Mouse (Mus musculus) heart, postnatal 0 days (tissue): Measurements from ENCODE around the gene Zfp697. TPM values are rescaled to one million over a fixed set of nuclear protein-coding genes. Genes with fewer than 3 reads are reported as not detected.
"Not testable (repeated sequence)": the region's sequence is repeated elsewhere in the genome, so short reads cannot be mapped to it uniquely, and the experiment has no call there.

Experiments
- ATAC-seq: fragments of 200-750 bp; cut with Nextera tagmentation; 2 replicates; pipeline ENCODE4 v1.8.0; 2017; ENCODE audit warnings: low read depth, moderate number of reproducible peaks, moderate library complexity; ENCODE audit not compliant: insufficient read depth
- DNase-seq: peaks from one replicate; pipeline ENCODE4 v3.0.0-alpha.2; 2016; ENCODE audit warnings: low spot score
- H3K27ac ChIP-seq: fragments of 300-500 bp; sonication (generic); 2 replicates; pipeline ENCODE4 v1.5.1; 2014; ENCODE audit warnings: low read depth, mild to moderate bottlenecking
- H3K27me3 ChIP-seq: fragments of 300-500 bp; sonication (generic); 2 replicates; pipeline ENCODE4 v1.6.1; 2014; ENCODE audit warnings: low read length, mixed read lengths; ENCODE audit not compliant: control insufficient read depth, insufficient read depth
- H3K36me3 ChIP-seq: fragments of 300-500 bp; sonication (generic); replicated peaks from 2 replicates; pipeline ENCODE4 v1.6.1; 2014; ENCODE audit warnings: low read length, mixed read lengths; ENCODE audit not compliant: control insufficient read depth, insufficient read depth
- H3K4me1 ChIP-seq: fragments of 300-500 bp; sonication (generic); 2 replicates; pipeline ENCODE4 v1.6.1; 2014; ENCODE audit warnings: antibody characterized with exemption; ENCODE audit not compliant: control insufficient read depth, insufficient read depth
- H3K4me2 ChIP-seq: fragments of 300-500 bp; sonication (generic); 2 replicates; pipeline ENCODE4 v1.6.1; 2014; ENCODE audit warnings: low read depth, mild to moderate bottlenecking, low read length, moderate library complexity
- H3K4me3 ChIP-seq: fragments of 300-500 bp; sonication (generic); 2 replicates; pipeline ENCODE4 v1.5.1; 2014; ENCODE audit warnings: low read depth, low read length
- H3K9ac ChIP-seq: fragments of 300-500 bp; sonication (generic); replicated peaks from 2 replicates; pipeline ENCODE4 v1.6.1; 2014; ENCODE audit warnings: low read depth, low read length, mixed read lengths
- H3K9me3 ChIP-seq: fragments of 300-500 bp; sonication (generic); replicated peaks from 2 replicates; pipeline ENCODE4 v1.6.1; 2016; ENCODE audit warnings: low read length; ENCODE audit not compliant: control insufficient read depth
- CTCF ChIP-seq: IDR thresholded peaks from 2 replicates; pipeline ENCODE4 v1.5.1; 2016; ENCODE audit warnings: antibody characterized with exemption, control low read depth, low read depth
- EP300 ChIP-seq: IDR thresholded peaks from 2 replicates; pipeline ENCODE4 v1.6.1; 2016; ENCODE audit warnings: antibody characterized with exemption, low read depth
- WGBS: fragments of 180-500 bp; shearing (Covaris S2); extraction: QIAGEN DNeasy Blood & Tissue Kit; methylation state at CpG from one replicate; pipeline ENCODE4 v1.1.7; 2014; 5-methylcytosine and 5-hydroxymethylcytosine counted together
- polyA plus RNA-seq: library from polyadenylated mRNA; unstranded; fragments of >200 nt; fragmentation: Nextera tagmentation; extraction: Ambion mirVana; gene quantifications from 2 replicates; pipeline ENCODE4 v1.2.1, GENCODE M21; 2015
- total RNA-seq: library from RNA; depleted of rRNA; stranded (reverse); fragments of >200 nt; gene quantifications from 2 replicates; pipeline ENCODE4 v1.2.3, GENCODE M21; 2014; ENCODE audit warnings: low replicate concordance

Zfp697 gene
- total and polyA plus RNA-seq, 2 experiments from 2014 or later, result 9.4 to 20.8 TPM

- peak; percentile 70 for DNase-seq
- 2% methylated on average over 95 of the region's 110 CpGs for WGBS
- no peak overlapping the region; the same call in 1 of the 2 replicates for H3K27ac ChIP-seq
Observed at GRCm38 (mm10) chr3:98427600-98428448, 45.6 kb downstream of the Zfp697 start.

GRCm38 (mm10) chr3:98428449-98428775, 46.2 kb downstream of the Zfp697 start:
- Histone ChIP-seq H3K9me3 (no peaks in the 10 kb centered on the region), H3K27me3 (no peaks in the 10 kb centered on the region), H3K4me2 (peak overlapping the region; percentile 89), H3K4me3 (peak overlapping the region; percentile 61), H3K4me1 (peaks cover 13% of the 10 kb centered on the region), H3K9ac (peak overlapping the region; percentile 27; the same call in 1 of the 2 replicates), H3K36me3 (0 out of 2 replicates have a peak, but pooled peaks cover 9% of the 10 kb centered on the region), H3K27ac (no peak overlapping the region)
- WGBS, result 31% methylated on average over 17 of the region's 17 CpGs
- no peak for TF ChIP-seq CTCF
- TF ChIP-seq EP300, result no peak
- no peak for ATAC-seq
- no peak for DNase-seq

More at GRCm38 (mm10) chr3:98427600-98428448, 45.6 kb downstream of the Zfp697 start:
- H3K4me2 ChIP-seq, result peak overlapping the region; percentile 89
- H3K4me3 ChIP-seq, result peak overlapping the region; percentile 61
- H3K9ac ChIP-seq, result peak overlapping the region; percentile 27
- no peaks in the 10 kb centered on the region for H3K27me3 ChIP-seq
- peak; percentile 96 for ATAC-seq
- TF ChIP-seq CTCF, result no peak
- TF ChIP-seq EP300, result no peak
- H3K9me3 ChIP-seq, result no peaks in the 10 kb centered on the region
- H3K36me3 ChIP-seq, result 0 out of 2 replicates have a peak, but pooled peaks cover 9% of the 10 kb centered on the region
- peaks cover 13% of the 10 kb centered on the region for H3K4me1 ChIP-seq

GRCm38 (mm10) chr3:98428928-98429525, 46.8 kb downstream of the Zfp697 start:
- no peak for TF ChIP-seq EP300
- no peak for TF ChIP-seq CTCF
- Histone ChIP-seq H3K4me3 (peak overlapping the region; percentile 61; the same call in 1 of the 2 replicates), H3K27ac (no peak overlapping the region), H3K4me2 (no peak overlapping the region; the same call in 1 of the 2 replicates), H3K9me3 (no peaks in the 10 kb centered on the region), H3K9ac (no peak overlapping the region), H3K27me3 (no peaks in the 10 kb centered on the region), H3K36me3 (0 out of 2 replicates have a peak, but pooled peaks cover 9% of the 10 kb centered on the region), H3K4me1 (peaks cover 13% of the 10 kb centered on the region)
- DNase-seq (no peak), ATAC-seq (no peak)
- 57% methylated on average over 8 of the region's 8 CpGs for WGBS

GRCm38 (mm10) chr3:98434088-98434816, 52.0 kb downstream of the Zfp697 start:
- WGBS, result no CpG with 5 or more reads among the region's 1 CpGs
- DNase-seq (no peak), ATAC-seq (no peak)
- H3K9ac ChIP-seq, result no peak overlapping the region
- no peak overlapping the region for H3K4me3 ChIP-seq
- H3K9me3 ChIP-seq, result no peaks in the 10 kb centered on the region
- H3K4me2 ChIP-seq, result no peak overlapping the region
- H3K4me1 ChIP-seq, result no peaks in the 10 kb centered on the region
- no peak overlapping the region for H3K27ac ChIP-seq
- no peaks in the 10 kb centered on the region for H3K36me3 ChIP-seq
- no peak for TF ChIP-seq CTCF
- TF ChIP-seq EP300, result no peak
- H3K27me3 ChIP-seq, result no peaks in the 10 kb centered on the region

GRCm38 (mm10) chr3:98435030-98435429, 52.8 kb downstream of the Zfp697 start:
- H3K36me3 ChIP-seq, result no peaks in the 10 kb centered on the region
- H3K4me3 ChIP-seq, result no peak overlapping the region
- no peak for ATAC-seq
- no peak overlapping the region for H3K9ac ChIP-seq
- WGBS, result 71% methylated on average over 1 of the region's 1 CpGs
- H3K9me3 ChIP-seq, result no peaks in the 10 kb centered on the region
- TF ChIP-seq CTCF, result no peak
- no peak for TF ChIP-seq EP300
- H3K4me2 ChIP-seq, result no peak overlapping the region
- DNase-seq, result no peak
- H3K4me1 ChIP-seq, result no peaks in the 10 kb centered on the region
- H3K27ac ChIP-seq, result no peak overlapping the region
- no peaks in the 10 kb centered on the region for H3K27me3 ChIP-seq

GRCm38 (mm10) chr3:98442245-98442644, 60.0 kb downstream of the Zfp697 start:
- ATAC-seq, H3K4me1 ChIP-seq, H3K4me3 ChIP-seq, H3K36me3 ChIP-seq, H3K27ac ChIP-seq, H3K9me3 ChIP-seq, H3K9ac ChIP-seq, DNase-seq, H3K4me2 ChIP-seq, H3K27me3 ChIP-seq: not testable (repeated sequence)
- WGBS, result 45% methylated on average over 3 of the region's 3 CpGs
